Mouse (Mus musculus) MEL (cell line): ENCODE results near the gene Ntrk3.

Experiments
- CTCF ChIP-seq, 3 experiments: IDR thresholded peaks in 2 of 3; conservative IDR thresholded peaks in 1 of 3; 2 replicates each; pipeline ENCODE4 v1.5.1; 2011 to 2012; ENCODE audit warnings: low read length in 3 of 3, low read depth in 2 of 3, mild to moderate bottlenecking in 2 of 3, improper control_type of control experiment in 1 of 3, inconsistent platforms in 1 of 3, mixed read lengths in 1 of 3, moderate library complexity in 1 of 3; ENCODE audit not compliant: control insufficient read depth in 1 of 3, insufficient read depth in 1 of 3, poor library complexity in 1 of 3, severe bottlenecking in 1 of 3
- EP300 ChIP-seq, 2 experiments: IDR thresholded peaks; 2 replicates each; pipeline ENCODE4 v1.6.1; 2011; ENCODE audit warnings: improper control_type of control experiment in 2 of 2, low read length in 2 of 2, low read depth in 1 of 2, mild to moderate bottlenecking in 1 of 2
- KAT2A ChIP-seq: conservative IDR thresholded peaks from 2 replicates; pipeline ENCODE4 v1.6.1; 2012; ENCODE audit warnings: low read depth, low read length, improper control_type of control experiment, inconsistent platforms
- MAX ChIP-seq: IDR thresholded peaks from 2 replicates; pipeline ENCODE4 v1.6.1; 2011; ENCODE audit warnings: low read length, improper control_type of control experiment
- MEF2A ChIP-seq: IDR thresholded peaks from 2 replicates; pipeline ENCODE4 v1.6.1; 2014; ENCODE audit warnings: low read depth, mild to moderate bottlenecking, inconsistent platforms, low read length, improper control_type of control experiment; ENCODE audit not compliant: poor library complexity, insufficient replicate concordance, severe bottlenecking; ENCODE audit errors: extremely low read depth
- NELFE ChIP-seq: IDR thresholded peaks from 2 replicates; pipeline ENCODE4 v1.6.1; 2011; ENCODE audit warnings: low read depth, low read length, improper control_type of control experiment
- POLR2A ChIP-seq, 2 experiments: IDR thresholded peaks; 2 replicates each; pipeline ENCODE4 v1.6.1; 2011 to 2012; ENCODE audit warnings: low read length in 2 of 2, mild to moderate bottlenecking in 2 of 2, control low read depth in 1 of 2, improper control_type of control experiment in 1 of 2, low read depth in 1 of 2, moderate library complexity in 1 of 2; ENCODE audit not compliant: control insufficient read depth in 1 of 2, insufficient read depth in 1 of 2, poor library complexity in 1 of 2
- POLR2AphosphoS2 ChIP-seq: IDR thresholded peaks from 2 replicates; pipeline ENCODE4 v1.6.1; 2011; ENCODE audit warnings: low read length, improper control_type of control experiment
- POLR2AphosphoS5 ChIP-seq: IDR thresholded peaks from 2 replicates; pipeline ENCODE4 v1.6.1; 2012; ENCODE audit warnings: low read depth, borderline replicate concordance, mild to moderate bottlenecking, inconsistent platforms, low read length, moderate library complexity, mixed read lengths
- RAD21 ChIP-seq: IDR thresholded peaks from 2 replicates; pipeline ENCODE4 v1.6.1; 2011; ENCODE audit warnings: mild to moderate bottlenecking, low read depth, low read length, improper control_type of control experiment
- SMC3 ChIP-seq: IDR thresholded peaks from 2 replicates; pipeline ENCODE4 v1.6.1; 2011; ENCODE audit warnings: low read depth, low read length, improper control_type of control experiment
- TAL1 ChIP-seq: IDR thresholded peaks from 2 replicates; pipeline ENCODE4 v1.6.1; 2012; ENCODE audit warnings: mild to moderate bottlenecking, inconsistent platforms, low read length, moderate library complexity, mixed read lengths
- TCF12 ChIP-seq: IDR thresholded peaks from 2 replicates; pipeline ENCODE4 v1.6.1; 2014; ENCODE audit warnings: low read depth, mild to moderate bottlenecking, inconsistent platforms, low read length, improper control_type of control experiment, moderate library complexity
- USF2 ChIP-seq, 2 experiments: IDR thresholded peaks; 2 replicates each; pipeline ENCODE4 v1.6.1; 2011 to 2012; ENCODE audit warnings: improper control_type of control experiment in 2 of 2, low read length in 2 of 2, borderline replicate concordance in 1 of 2, inconsistent platforms in 1 of 2, low read depth in 1 of 2, mild to moderate bottlenecking in 1 of 2; ENCODE audit not compliant: insufficient read depth in 1 of 2

- TF ChIP-seq CTCF (IDR thresholded peaks at IDR 0.05 in 2 of 3, conservative IDR thresholded peaks at IDR 0.05 in 1 of 3; ENCODE audit: control insufficient read depth in 1 of 3, insufficient read depth in 1 of 3, low read depth in 2 of 3, low read length in 3 of 3, poor library complexity in 1 of 3, severe bottlenecking in 1 of 3) (no peak), NELFE (no peak), RAD21 (no peak), POLR2AphosphoS2 (no peak), POLR2A (IDR thresholded peaks at IDR 0.05; ENCODE audit: control insufficient read depth in 1 of 2, insufficient read depth in 1 of 2, low read depth in 1 of 2, low read length in 2 of 2, poor library complexity in 1 of 2) (no peak), KAT2A (no peak), USF2 (IDR thresholded peaks at IDR 0.05; ENCODE audit: borderline replicate concordance in 1 of 2, insufficient read depth in 1 of 2, low read depth in 1 of 2, low read length in 2 of 2) (no peak), SMC3 (no peak), EP300 (IDR thresholded peaks at IDR 0.05; ENCODE audit: low read depth in 1 of 2, low read length in 2 of 2) (no peak), MAX (no peak), MEF2A (no peak), TAL1 (no peak), POLR2AphosphoS5 (no peak), TCF12 (no peak)
Measured at GRCm38 (mm10) chr7:78576169-78576568, 161.6 kb downstream of the Ntrk3 start.
